Mouse (Mus musculus) small intestine, adult 2 months (tissue): ENCODE data around the gene Slc26a8. TPM values are rescaled to one million over a fixed set of nuclear protein-coding genes. Genes with fewer than 3 reads are reported as not detected.
A peak's percentile ranks its signal among the peaks of the same experiment; 100 is the strongest.

Experiments
- H3K27ac ChIP-seq: fragments of 200-500 bp; 2 replicates; pipeline ENCODE4 v1.5.1; 2012; ENCODE audit warnings: low read depth, low read length, control low read depth, inconsistent platforms; ENCODE audit not compliant: insufficient read depth
- H3K27me3 ChIP-seq: fragments of 200-500 bp; 2 replicates; pipeline ENCODE4 v1.6.1; 2012; ENCODE audit warnings: mild to moderate bottlenecking, moderate library complexity, low read length, inconsistent platforms; ENCODE audit not compliant: control insufficient read depth, insufficient read depth
- H3K36me3 ChIP-seq: fragments of 200-500 bp; 2 replicates; pipeline ENCODE4 v1.6.1; 2012; ENCODE audit warnings: mild to moderate bottlenecking, low read length, control low read depth, inconsistent platforms; ENCODE audit not compliant: control insufficient read depth, insufficient read depth
- H3K4me1 ChIP-seq: fragments of 200-500 bp; 2 replicates; pipeline ENCODE4 v1.6.1; 2012; ENCODE audit warnings: low read length, inconsistent platforms, mixed read lengths; ENCODE audit not compliant: control insufficient read depth, insufficient read depth, insufficient read length
- H3K4me3 ChIP-seq: fragments of 200-500 bp; 2 replicates; pipeline ENCODE4 v1.5.1; 2012; ENCODE audit warnings: low read depth, mild to moderate bottlenecking, control low read depth, inconsistent platforms, low read length, moderate library complexity
- CTCF ChIP-seq: fragments of 200-500 bp; IDR thresholded peaks from 2 replicates; pipeline ENCODE4 v1.5.1; 2012; ENCODE audit warnings: low read depth, mild to moderate bottlenecking, control low read depth, inconsistent platforms, low read length, moderate library complexity, mixed read lengths; ENCODE audit not compliant: insufficient replicate concordance, insufficient read length; ENCODE audit errors: extremely low read depth
- POLR2A ChIP-seq: fragments of 200-500 bp; IDR thresholded peaks from 2 replicates; pipeline ENCODE4 v1.6.1; 2012; ENCODE audit warnings: low read depth, mild to moderate bottlenecking, control low read depth, inconsistent platforms, low read length, moderate library complexity
- WGBS: fragments of 180-500 bp; shearing (Covaris S2); methylation state at CpG from one replicate; pipeline ENCODE4 v1.1.7; 2018; 5-methylcytosine and 5-hydroxymethylcytosine counted together
- polyA plus RNA-seq: library from polyadenylated mRNA; depleted of rRNA; stranded (reverse); fragments of >200 nt; gene quantifications from 2 replicates; pipeline ENCODE4 v1.2.3, GENCODE M21; 2012

Slc26a8 gene
- polyA plus RNA-seq, 1 experiment: 0.14 TPM

DNA sequence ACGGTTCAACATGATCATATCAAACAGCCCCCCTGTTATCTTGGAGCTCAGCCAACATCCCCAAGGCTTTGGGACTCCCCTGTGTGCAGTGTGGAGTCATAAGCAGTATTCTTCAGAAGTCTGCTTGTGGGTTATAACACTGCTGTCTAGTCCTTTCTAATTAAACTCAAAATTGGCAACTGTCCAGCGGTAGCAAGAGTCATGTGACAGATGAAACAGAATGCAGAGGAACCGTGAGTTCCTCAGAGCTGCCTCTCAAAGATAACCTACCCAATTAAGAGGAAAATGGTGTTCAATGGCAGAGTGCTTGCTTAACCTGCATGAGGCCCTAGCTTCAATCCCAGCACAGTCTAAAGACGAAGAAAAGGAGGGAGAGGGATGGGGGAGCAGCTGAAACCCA is 32.1 kb downstream of the Slc26a8 start:
- 9% methylated on average over 4 of the region's 4 CpGs for WGBS
- H3K27me3 ChIP-seq: no peaks in the 10 kb centered on the region

DNA sequence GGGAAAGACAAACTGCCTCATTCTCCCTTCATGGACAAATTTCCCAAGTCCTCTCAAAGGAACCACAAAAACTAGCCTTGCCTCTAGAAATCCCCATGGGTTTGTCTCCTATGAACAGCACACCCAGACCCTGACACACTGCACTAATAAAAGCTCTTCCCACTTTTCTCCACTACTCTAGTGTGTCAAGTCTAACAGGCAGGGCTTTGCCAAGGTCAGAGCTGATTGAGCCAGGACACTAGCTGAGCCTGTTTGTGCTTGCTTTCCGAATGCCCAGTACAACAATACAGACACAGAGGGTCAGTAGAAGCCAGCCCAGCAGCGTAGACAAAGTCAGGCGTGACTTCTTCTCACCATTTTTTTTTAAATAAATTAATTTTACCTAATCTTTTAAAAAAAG is 39.8 kb downstream of the Slc26a8 start:
- H3K4me1 ChIP-seq: no peaks in the 10 kb centered on the region
- H3K27ac ChIP-seq: no peak overlapping the region
- H3K4me3 ChIP-seq: no peak overlapping the region
- TF ChIP-seq CTCF (no peak), POLR2A (no peak)
- H3K27me3 ChIP-seq: no peaks in the 10 kb centered on the region
- no peaks in the 10 kb centered on the region for H3K36me3 ChIP-seq
- 79% methylated on average over 3 of the region's 3 CpGs for WGBS

More for the DNA sequence above, 32.1 kb downstream of the Slc26a8 start:
- Histone ChIP-seq H3K4me1 (no peaks in the 10 kb centered on the region; the same call in 1 of the 2 replicates), H3K4me3 (no peak overlapping the region), H3K27ac (no peak overlapping the region), H3K36me3 (no peaks in the 10 kb centered on the region)
- no peak for TF ChIP-seq POLR2A
- TF ChIP-seq CTCF: no peak

GRCm38 (mm10) chr17:28648607-28649370 is 41.2 kb downstream of the Slc26a8 start:
- Histone ChIP-seq H3K4me3 (no peak overlapping the region), H3K27me3 (no peaks in the 10 kb centered on the region), H3K4me1 (no peaks in the 10 kb centered on the region), H3K27ac (no peak overlapping the region), H3K36me3 (no peaks in the 10 kb centered on the region)
- peak; percentile 78; the same call in 1 of the 2 replicates for TF ChIP-seq CTCF
- no peak for TF ChIP-seq POLR2A
- 34% methylated on average over 6 of the region's 6 CpGs for WGBS

DNA sequence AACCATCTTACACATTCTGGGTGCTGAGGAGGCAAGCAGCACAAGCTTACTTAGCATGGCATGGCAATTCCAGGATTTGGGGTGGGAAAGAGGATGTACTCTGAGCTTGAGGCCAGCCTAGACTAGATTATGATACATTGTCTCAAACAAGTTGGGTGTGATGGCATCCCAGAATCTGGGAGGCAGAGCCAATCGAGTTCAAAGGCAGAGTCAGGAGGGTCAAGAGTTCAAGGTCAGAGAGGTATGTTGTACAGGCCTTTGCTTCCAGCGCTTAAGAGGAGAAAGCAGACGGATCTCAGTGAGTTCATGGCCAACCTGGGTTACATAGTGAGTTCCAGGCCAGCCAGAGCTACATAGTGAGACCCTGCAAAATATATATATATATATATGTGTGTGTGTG is 43.8 kb downstream of the Slc26a8 start:
- H3K4me3 ChIP-seq: no peak overlapping the region
- no peaks in the 10 kb centered on the region for H3K36me3 ChIP-seq
- TF ChIP-seq CTCF (no peak), POLR2A (no peak)
- H3K4me1 ChIP-seq: no peaks in the 10 kb centered on the region
- H3K27me3 ChIP-seq: no peaks in the 10 kb centered on the region
- H3K27ac ChIP-seq: no peak overlapping the region
- 58% methylated on average over 3 of the region's 3 CpGs for WGBS

GRCm38 (mm10) chr17:28644112-28644511 is 45.9 kb downstream of the Slc26a8 start:
- Histone ChIP-seq H3K36me3 (no peaks in the 10 kb centered on the region), H3K27me3 (no peaks in the 10 kb centered on the region), H3K27ac (no peak overlapping the region), H3K4me3 (no peak overlapping the region), H3K4me1 (no peaks in the 10 kb centered on the region)
- 17% methylated on average over 4 of the region's 4 CpGs for WGBS
- TF ChIP-seq POLR2A (no peak), CTCF (no peak)

DNA sequence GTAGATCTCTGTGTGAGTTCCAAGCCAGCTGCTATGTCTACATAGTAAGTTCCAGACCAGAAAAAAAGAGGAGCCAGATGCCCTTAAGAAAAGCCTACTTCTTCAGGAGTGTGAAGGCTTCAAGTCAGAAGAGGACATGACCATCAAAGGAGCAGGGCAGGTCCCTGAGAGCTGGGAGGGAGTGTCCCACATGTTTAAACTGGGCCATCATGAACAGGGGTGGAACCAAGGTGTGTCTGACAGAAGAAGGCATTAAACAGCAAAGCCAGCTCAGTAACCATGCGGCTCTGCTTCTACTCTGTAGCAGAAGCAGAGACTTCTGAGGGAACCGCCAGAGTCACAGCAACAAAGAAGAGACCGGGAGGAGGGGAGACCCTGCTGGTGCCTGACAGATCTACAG is 46.3 kb downstream of the Slc26a8 start:
- WGBS: 26% methylated on average over 3 of the region's 3 CpGs
- H3K4me3 ChIP-seq: no peak overlapping the region
- no peak overlapping the region for H3K27ac ChIP-seq
- no peak for TF ChIP-seq CTCF
- no peak for TF ChIP-seq POLR2A
- no peaks in the 10 kb centered on the region for H3K4me1 ChIP-seq
- no peaks in the 10 kb centered on the region for H3K27me3 ChIP-seq
- no peaks in the 10 kb centered on the region for H3K36me3 ChIP-seq

- H3K4me3 ChIP-seq: no peak overlapping the region
- H3K36me3 ChIP-seq: no peaks in the 10 kb centered on the region
- H3K27ac ChIP-seq: no peak overlapping the region
- TF ChIP-seq CTCF: no peak
- TF ChIP-seq POLR2A: no peak
- 83% methylated on average over 3 of the region's 3 CpGs for WGBS
- H3K4me1 ChIP-seq: peaks cover 3% of the 10 kb centered on the region; the same call in 1 of the 2 replicates
- no peaks in the 10 kb centered on the region for H3K27me3 ChIP-seq
These were observed 49.9 kb downstream of the Slc26a8 start for GRCm38 (mm10) chr17:28640113-28640512.
